Mouse (Mus musculus): ENCODE data around the gene Bcor.

Gene Bcor

GRCm38 (mm10) chrX:12126408-12127105 is 33.6 kb downstream of the Bcor start:
- DNase-seq = no peak

GRCm38 (mm10) chrX:12124571-12124970 is 35.6 kb downstream of the Bcor start:
- DNase-seq = no peak

GRCm38 (mm10) chrX:12123687-12124087 is 36.5 kb downstream of the Bcor start:
- DNase-seq = no peak

GRCm38 (mm10) chrX:12122594-12123331 is 37.4 kb downstream of the Bcor start:
- DNase-seq = no peak

GRCm38 (mm10) chrX:12119476-12119875 is 40.7 kb downstream of the Bcor start:
- no peak for DNase-seq

DNA sequence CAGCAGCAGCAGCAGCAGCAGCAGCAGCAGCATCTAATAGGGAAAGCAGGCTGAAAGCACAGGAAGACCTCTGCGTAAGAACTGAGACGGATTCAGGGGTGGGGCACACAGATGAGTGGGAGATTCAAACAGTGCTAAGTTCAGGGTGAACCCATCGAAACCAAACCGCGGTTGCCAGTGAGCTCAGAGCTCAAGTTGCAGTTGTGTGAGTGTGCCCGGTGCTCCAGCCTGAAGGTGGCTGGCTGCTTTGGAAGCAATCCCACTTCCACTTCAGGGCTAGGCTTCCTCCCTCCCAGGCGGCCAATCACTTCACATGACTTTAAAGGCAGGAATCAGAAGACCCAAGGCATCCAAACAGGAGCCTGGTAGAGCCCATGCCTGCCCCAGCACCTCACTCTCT is 44.0 kb downstream of the Bcor start:
- no peak for DNase-seq

GRCm38 (mm10) chrX:12112166-12112565 is 48.0 kb downstream of the Bcor start:
- DNase-seq = no peak

DNA sequence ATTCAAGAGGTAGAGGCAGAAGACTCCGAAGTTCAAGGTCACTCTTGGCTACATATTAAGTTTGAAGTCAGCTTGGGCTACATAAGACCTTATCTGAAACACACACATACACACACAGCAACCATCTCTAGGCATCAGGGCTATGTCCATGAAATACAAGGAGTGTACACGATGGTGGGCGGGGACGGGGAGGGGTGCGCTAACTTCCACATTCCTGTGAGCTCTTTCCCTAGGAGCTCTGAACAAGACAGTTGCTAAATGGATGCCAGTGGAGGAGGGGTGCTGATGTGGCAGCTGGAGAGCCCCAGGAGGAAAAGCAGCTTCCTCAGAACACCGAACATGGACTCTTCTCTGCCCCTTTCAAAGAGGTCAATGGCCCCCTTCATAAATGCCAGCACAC is 49.6 kb downstream of the Bcor start:
- DNase-seq = no peak

DNA sequence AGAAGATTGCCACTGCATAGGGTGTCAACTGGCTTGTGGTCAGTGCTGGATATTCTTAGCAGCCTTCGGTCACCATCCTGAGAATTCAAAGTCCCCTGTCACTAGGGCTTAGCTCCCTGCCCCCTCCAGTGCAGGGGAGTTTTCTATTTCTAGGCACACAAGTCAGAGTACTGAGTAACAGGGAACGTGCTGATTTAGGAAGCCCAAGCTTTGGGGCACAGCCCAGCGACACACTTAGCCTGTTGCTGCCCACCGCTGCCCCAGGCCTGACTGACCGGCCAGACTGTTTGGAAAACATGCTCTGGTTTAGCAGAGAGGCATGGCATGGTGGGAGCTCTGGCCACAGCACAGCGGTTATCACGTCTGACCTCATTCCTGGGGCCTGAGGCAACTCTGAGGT is 54.8 kb downstream of the Bcor start:
- DNase-seq = no peak

DNA sequence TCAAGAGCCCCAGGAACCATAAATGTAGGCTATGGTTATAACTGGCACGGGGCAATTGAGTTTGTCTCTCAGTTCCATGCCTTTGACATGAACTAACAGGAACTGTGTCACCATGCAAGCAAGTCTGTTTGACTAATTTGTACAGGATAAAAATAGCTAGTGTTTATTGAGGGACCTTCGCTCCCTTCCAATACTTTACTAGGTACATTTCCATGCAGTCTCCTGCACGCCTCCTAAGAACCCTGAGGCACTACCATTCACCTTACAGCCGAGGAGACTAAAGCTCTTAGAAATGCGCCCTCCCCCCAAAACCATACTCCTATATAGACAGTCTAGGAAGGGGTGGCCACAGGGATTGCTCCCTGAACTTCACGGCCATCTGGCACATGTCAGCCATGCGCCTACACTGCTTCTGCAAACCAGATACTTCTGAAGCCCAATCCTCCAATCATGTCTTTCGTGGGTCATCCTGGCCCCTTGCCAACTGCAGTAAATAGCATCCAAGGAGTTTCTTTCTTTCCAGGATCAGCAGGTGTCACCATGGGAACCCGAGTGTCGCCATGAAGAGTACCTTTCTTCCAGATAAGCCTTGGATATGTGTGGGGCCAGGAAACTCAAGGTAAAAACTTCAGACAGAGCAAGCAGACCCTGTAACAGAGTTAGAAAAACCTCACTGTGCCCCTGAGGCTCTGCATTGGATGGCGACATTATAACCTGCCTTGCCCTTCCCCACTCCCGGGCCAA is 63.2 kb downstream of the Bcor start:
- no peak for DNase-seq

- DNase-seq = no peak
Measured at GRCm38 (mm10) chrX:12093371-12093770, 66.8 kb downstream of the Bcor start.

- peak; percentile 56 for DNase-seq
Measured at GRCm38 (mm10) chrX:12091431-12092061, 68.6 kb downstream of the Bcor start.

GRCm38 (mm10) chrX:12090871-12091404 is 69.2 kb downstream of the Bcor start:
- peak; percentile 81 for DNase-seq

GRCm38 (mm10) chrX:12090151-12090870 is 69.8 kb downstream of the Bcor start:
- DNase-seq = peak; percentile 87

GRCm38 (mm10) chrX:12089353-12090081 is 70.6 kb downstream of the Bcor start:
- DNase-seq = peak; percentile 56

GRCm38 (mm10) chrX:12089027-12089340 is 71.2 kb downstream of the Bcor start:
- no peak for DNase-seq

DNA sequence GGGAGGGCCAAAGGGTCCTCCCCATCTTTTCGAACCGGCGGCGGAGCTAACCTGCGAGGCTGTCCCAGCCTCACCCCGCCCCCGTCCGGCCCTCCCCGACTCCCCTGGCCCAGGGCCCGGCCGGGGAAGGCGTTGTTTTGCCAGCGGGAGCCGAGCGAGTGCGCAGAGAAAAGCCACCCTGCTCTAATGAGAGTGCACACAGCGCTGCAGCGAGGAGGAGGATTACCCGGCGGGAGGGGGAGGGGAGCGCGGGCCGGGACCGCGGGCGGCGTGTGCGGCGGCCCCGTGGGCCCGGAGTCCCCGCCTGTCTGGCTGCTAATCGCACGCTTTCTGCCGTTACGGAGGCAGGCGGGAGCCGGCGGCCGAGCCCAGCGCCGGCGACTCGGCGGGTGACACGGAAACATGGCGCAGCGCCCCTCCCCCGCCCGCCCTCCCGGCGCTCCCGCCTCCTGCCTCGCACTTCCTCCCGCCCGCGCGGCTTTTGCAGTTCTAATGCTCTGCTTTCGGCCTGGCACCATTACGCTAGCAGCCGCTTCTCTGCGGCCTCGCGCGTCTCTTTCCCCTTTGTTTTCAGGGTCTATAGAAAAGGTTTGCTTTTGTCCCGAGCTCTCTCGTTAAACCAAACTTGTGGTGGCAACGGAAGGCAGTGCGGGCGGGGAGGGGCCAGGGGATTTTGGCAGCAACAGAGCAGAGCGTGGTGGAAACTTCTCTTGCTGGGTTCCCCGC is 71.7 kb downstream of the Bcor start:
- peak; percentile 88 for DNase-seq

- DNase-seq = peak; percentile 63
Measured at GRCm38 (mm10) chrX:12087511-12088300, 72.4 kb downstream of the Bcor start.

DNA sequence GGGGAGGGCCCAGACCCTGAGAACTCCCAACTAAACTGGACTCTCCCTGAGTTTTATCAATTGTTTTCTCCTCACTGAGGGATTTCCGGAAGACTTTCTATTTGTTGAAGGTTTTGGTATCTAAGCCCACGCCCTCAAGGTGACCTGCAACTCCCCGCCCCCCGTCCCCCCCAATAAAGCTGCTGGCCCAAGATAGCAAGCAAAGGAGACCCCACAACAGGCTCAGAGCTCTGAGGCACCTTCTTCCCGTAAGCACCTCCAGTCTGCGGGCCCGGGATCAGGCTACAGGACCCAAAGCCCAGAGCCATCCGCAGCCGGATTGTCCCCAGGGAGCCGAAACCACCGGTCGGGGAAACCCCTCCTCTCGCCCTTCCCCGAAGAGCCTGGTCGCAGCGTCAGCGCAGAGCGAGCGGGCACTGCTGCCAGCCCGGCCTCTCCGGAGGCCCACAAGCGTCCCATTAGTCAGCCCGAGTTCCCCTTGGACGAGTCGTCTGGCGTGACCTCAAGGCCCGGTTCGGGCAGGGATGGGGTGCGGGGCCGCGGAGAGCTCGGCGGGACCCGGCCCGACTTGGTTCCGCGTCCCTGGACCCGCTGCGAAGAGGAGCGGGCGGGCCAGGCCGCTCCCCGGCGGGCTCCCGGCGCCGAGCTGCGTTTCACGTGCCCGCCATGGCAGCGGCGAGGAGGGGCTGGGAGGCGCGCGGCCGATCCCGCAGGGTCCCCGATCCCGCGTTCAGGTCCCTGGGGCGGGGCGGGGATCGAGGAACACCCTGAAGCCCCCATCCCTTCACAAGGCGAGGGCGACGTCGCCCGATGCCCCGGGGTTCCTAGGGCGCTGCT is 73.3 kb downstream of the Bcor start:
- peak; percentile 42 for DNase-seq
